Mouse (Mus musculus): Measurements from ENCODE around the gene Tssk6.
A peak's percentile ranks its signal among the peaks of the same experiment; 100 is the strongest.

Tssk6 gene

GRCm38 (mm10) chr8:69884141-69884540 is 17.8 kb upstream of the Tssk6 start:
- DNase-seq (ENCODE audit: low spot score): no peak

GRCm38 (mm10) chr8:69887289-69888243 is 14.4 kb upstream of the Tssk6 start, which contains the start of gene Cilp2:
Gene Cilp2, minus strand, starts transcription at chr8:69887687.
- no peak for DNase-seq (ENCODE audit: low spot score)

DNA sequence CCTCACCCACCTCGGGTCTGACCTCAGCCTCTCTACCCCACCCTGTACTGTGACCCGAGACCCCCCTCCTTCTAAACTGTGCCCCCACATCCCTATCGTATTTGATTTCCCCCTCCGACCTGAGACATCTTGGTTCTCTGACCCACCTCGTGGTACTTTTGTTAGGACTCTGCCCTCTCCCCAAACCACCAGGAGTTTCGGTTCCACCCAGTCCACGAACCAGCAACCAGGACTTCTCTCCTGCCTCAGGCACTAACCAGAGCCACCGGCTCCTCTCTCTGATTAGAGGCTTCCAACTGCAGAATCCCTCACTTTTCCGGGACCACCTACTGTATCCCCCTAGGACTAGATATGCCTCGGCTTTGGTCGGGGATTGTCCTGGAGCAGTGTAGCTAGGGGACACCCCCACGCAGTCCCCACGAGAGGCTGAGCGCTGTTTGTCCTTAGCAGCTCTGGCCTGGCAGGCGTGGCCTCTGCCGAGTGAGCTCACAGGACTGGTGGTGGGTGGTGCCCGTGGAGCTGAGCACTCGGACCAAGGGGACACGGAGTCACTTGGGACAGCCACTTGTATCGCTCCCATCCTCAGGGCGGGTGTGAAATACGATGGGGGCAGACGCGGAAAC is 13.6 kb upstream of the Tssk6 start:
- DNase-seq (ENCODE audit: low spot score): no peak

DNA sequence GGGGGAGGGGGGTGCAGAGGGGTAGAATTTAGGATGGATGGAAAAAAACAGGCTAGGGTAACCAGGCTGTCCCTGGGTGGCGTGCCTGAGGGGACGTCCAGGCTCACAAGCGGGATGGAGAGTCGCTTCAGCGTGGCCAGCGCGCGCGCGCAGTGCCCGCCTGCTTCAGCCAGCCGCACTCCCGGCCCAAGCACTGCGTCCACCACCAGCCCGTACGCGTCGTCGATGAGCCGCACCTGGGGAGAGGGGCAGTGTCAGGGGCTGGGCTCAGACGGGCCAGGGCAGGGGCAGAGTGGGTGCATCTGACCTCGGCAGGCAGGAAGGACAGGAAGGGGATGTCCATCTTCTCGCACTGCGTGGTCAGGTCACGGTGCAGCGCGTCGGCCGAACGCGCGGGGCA is 13.1 kb upstream of the Tssk6 start:
- no peak for DNase-seq (ENCODE audit: low spot score)

GRCm38 (mm10) chr8:69890813-69891241 is 11.2 kb upstream of the Tssk6 start:
- DNase-seq (ENCODE audit: low spot score): no peak

- no peak for DNase-seq (ENCODE audit: low spot score)
Measured at GRCm38 (mm10) chr8:69893863-69894262, 8.1 kb upstream of the Tssk6 start.

- no peak for DNase-seq (ENCODE audit: low spot score)
Measured at GRCm38 (mm10) chr8:69894836-69895332, 7.1 kb upstream of the Tssk6 start.

DNA sequence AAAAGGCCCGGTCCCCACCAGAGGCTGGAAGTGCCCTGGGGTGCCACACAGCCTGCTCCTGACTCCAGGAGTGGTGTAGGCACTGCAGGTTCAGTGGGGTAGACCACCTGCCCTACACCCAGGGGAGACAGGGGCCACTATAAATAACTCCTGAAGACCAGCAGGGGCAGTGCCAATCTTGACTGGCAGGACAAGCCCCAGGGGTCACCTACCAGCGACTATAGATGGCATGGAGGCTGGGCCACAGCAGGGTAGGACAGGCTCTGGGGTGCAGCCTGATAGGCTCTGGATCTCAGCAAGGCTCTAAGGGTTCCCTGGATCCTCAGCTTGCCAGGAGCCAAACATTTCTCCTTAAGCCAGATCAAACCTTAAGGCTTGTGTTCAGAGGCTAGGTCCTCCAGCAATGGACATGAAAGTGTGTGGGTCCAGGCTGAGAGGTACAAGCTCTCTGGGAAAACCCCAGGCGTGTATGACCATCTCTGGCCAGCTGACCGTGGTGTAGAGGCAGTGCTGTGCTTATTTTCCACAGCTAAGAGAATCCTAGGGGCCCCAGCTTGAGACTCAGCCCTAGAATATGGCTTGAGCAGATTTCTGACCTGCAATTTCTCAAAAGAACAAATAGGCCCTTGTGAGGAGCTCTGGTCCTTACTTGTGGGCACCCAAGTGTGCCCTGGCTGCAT is 6.1 kb upstream of the Tssk6 start:
- DNase-seq (ENCODE audit: low spot score): no peak

DNA sequence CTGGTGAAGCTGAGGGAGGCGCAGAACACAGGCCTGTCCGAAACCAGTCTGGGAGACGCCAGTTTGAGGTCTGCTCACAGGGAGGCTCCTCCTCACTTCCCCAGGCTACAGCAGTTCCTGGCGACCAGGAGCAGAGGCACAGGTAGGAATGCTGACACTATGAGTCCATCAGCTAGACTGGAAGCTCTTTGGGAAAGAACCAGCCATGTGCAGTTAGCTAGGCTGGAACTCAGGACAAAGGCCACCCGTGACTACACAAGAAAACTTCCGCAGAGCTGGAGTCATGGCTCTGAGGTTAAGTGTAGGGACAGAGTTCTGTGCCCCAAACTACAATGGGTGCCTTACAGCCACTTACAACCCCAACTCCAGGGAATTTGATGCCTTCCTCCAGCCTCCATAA is 4.1 kb upstream of the Tssk6 start:
- DNase-seq (ENCODE audit: low spot score): no peak

DNA sequence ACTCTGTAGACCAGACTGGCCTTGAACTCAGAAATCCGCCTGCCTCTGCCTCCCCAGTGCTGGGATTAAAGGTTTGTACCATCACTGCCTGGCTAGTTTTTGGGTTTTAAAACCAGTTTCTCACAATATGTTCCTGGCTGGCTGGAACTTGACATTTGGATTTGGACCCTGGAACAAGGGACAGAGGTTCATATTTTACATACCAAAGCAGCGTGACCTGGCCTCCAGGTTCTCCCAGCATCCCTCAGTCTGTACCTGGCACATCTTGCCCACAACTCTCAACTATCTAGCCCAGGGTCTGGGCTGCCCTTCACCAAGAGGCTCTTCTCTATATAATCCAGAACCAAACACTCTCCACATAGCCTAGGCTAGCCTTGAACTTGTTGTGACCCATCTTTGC is 2.1 kb upstream of the Tssk6 start:
- no peak for DNase-seq (ENCODE audit: low spot score)

GRCm38 (mm10) chr8:69900895-69901451 is 1.0 kb upstream of the Tssk6 start:
- DNase-seq (ENCODE audit: low spot score): no peak

GRCm38 (mm10) chr8:69901484-69902162 is 361 bp upstream of the Tssk6 start:
- peak; percentile 98 for DNase-seq (ENCODE audit: low spot score)

DNA sequence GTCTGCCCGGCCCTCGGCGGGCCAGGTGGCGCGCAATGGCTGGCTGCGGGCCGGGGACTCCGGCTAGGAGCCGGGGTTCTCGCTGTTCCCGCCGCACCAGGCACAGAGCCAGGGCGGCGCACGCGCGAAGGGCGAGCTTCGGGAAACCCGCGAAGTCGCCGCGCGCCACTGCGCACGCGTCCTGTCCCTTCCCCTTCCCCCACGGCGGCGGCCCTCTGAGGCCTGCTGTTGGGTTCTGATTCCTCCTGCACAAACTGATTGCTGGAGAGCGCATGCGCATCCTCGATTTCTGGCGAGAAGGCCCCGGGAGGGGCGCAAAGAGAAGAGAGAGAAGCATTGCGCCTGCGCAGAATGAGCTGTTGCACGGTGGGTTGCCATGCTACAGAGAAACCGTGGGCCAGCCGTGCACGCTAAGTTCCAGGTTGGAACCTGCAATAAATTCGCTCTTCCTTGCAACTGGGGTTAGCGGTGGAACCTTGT is 1.1 kb downstream of the Tssk6 start:
- DNase-seq (ENCODE audit: low spot score): peak; percentile 99

GRCm38 (mm10) chr8:69904096-69904495 is 2.1 kb downstream of the Tssk6 start:
- no peak for DNase-seq (ENCODE audit: low spot score)

- no peak for DNase-seq (ENCODE audit: low spot score)
Measured at GRCm38 (mm10) chr8:69906260-69906659, 4.3 kb downstream of the Tssk6 start.

DNA sequence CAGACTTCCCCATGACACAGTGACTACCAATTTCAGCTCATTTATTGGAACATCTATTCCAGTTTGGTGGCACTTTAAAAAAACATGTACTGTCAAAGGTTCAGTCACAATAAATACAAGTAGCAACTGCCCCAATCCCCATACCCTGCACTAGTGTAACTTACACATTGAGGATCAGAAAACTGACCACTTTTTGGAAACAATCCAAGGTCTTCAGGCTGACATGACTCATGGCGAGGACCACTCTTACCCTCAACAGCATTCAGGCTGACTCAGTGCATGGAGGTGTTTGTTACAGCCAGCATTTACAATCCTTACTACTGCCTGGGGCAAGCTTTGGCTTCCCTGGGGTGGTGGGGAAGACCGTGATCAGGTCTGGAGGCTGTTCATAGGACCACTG is 5.1 kb downstream of the Tssk6 start:
- no peak for DNase-seq (ENCODE audit: low spot score)

GRCm38 (mm10) chr8:69911917-69912316 is 9.9 kb downstream of the Tssk6 start:
- DNase-seq (ENCODE audit: low spot score): no peak

DNA sequence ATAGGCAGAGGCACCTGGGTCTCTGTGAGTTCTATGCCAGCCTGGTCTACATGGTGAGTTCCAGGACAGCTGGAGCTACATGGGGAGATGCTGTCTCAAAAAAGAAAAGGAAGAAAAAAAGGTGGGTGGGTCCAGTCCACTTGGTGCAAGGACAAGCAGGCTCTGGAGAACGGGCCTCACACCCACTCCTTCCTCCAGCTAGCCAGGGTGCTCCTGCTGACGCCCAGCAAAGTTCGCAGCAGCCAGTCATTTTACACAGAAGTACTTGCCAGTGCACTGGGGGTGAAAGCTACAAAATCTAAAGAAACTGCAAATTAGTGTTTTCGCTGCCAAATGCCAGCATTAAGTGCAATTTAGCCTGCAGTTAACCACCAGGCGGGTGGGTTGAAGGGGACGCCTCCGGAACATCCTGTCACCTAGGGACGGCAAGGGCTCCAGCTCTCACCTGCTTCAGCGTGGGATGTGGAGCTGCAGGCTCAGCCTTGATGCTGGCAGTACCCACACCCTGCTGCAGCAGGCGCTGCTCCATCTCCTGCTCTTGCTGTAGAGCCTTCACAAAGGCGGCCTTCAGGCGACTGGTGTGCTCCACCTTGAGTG is 10.6 kb downstream of the Tssk6 start:
- DNase-seq (ENCODE audit: low spot score): no peak

GRCm38 (mm10) chr8:69914526-69914925 is 12.5 kb downstream of the Tssk6 start:
- no peak for DNase-seq (ENCODE audit: low spot score)

DNA sequence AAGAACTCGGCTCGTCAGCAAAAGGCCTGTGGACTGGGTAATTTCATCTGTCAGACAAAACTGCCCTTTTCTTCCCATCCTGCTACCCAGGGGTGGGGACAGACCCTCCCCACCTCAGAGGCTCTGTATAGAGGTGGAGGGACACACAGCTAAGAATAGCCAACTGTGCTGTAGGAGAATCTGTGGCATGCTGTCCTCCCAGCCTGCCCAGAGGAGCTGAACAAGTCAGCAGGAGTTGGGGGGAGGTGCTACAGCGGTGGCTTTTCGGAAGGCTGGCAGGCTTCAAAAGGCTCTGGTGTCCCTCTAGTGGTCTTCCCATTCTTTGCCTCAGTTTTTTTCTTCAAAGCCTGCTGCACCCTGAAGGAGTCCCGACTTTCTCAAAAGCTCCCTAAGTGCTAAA is 13.8 kb downstream of the Tssk6 start:
- DNase-seq (ENCODE audit: low spot score): no peak

GRCm38 (mm10) chr8:69918506-69918905 is 16.5 kb downstream of the Tssk6 start:
- DNase-seq (ENCODE audit: low spot score): no peak
